Mouse (Mus musculus) G1E (cell line): ENCODE measurements around the gene Cdc14b. TPM values are rescaled to one million over a fixed set of nuclear protein-coding genes. Genes with fewer than 3 reads are reported as not detected.

Source experiments
- ATAC-seq: 2 replicates; pipeline ENCODE4 v1.8.0; 2016; ENCODE audit warnings: mild to moderate bottlenecking; ENCODE audit not compliant: insufficient number of reproducible peaks, poor library complexity, low FRiP score, severe bottlenecking; ENCODE audit errors: extremely low read depth
- DNase-seq: peaks from one replicate; pipeline ENCODE4 v3.0.0; 2012; ENCODE audit warnings: low spot score
- H3K27me3 ChIP-seq: 2 replicates; pipeline ENCODE4 v1.6.1; 2012; ENCODE audit warnings: mild to moderate bottlenecking, low read length, inconsistent platforms; ENCODE audit not compliant: insufficient read depth
- H3K36me3 ChIP-seq: replicated peaks from 2 replicates; pipeline ENCODE3; 2012; ENCODE audit warnings: mild to moderate bottlenecking, inconsistent platforms
- H3K4me1 ChIP-seq: 2 replicates; pipeline ENCODE4 v1.6.1; 2012; ENCODE audit warnings: low read depth, low read length, inconsistent platforms, mixed read lengths; ENCODE audit not compliant: insufficient read depth
- H3K4me3 ChIP-seq: 2 replicates; pipeline ENCODE4 v1.5.1; 2012; ENCODE audit warnings: low read depth, mild to moderate bottlenecking, inconsistent platforms, low read length, moderate library complexity, mixed read lengths
- H3K9me3 ChIP-seq: replicated peaks from 2 replicates; pipeline ENCODE4 v1.6.1; 2012; ENCODE audit warnings: inconsistent platforms
- CTCF ChIP-seq: IDR thresholded peaks from 2 replicates; pipeline ENCODE4 v1.5.1; 2012; ENCODE audit warnings: low read depth, low read length, inconsistent platforms, mixed read lengths
- GATA1 ChIP-seq: IDR thresholded peaks from 2 replicates; pipeline ENCODE4 v1.6.1; 2012; ENCODE audit warnings: borderline replicate concordance, low read length, inconsistent platforms, mixed read lengths
- GATA2 ChIP-seq: IDR thresholded peaks from 2 replicates; pipeline ENCODE4 v1.6.1; 2012; ENCODE audit warnings: low read depth, low read length, inconsistent platforms, borderline replicate concordance
- POLR2AphosphoS5 ChIP-seq: IDR thresholded peaks from 2 replicates; pipeline ENCODE4 v1.6.1; 2012; ENCODE audit warnings: low read depth, low read length, inconsistent platforms; ENCODE audit not compliant: insufficient replicate concordance
- TAL1 ChIP-seq: conservative IDR thresholded peaks from 2 replicates; pipeline ENCODE4 v1.6.1; 2012; ENCODE audit warnings: low read depth, low read length, inconsistent platforms, mixed read lengths
- polyA plus RNA-seq: library from polyadenylated mRNA; stranded (reverse); fragments of >175 nt; gene quantifications from 2 replicates; pipeline ENCODE4 v1.2.3, GENCODE M21; 2012
- total RNA-seq, 2 experiments: library from RNA; stranded (forward) in 1 of 2; stranded (reverse) in 1 of 2; fragments of 200-1000 nt in 1 of 2; fragments of >200 nt in 1 of 2; fragmentation: Nextera tagmentation in 1 of 2; gene quantifications; 2 replicates each; pipeline ENCODE4 v1.2.3; 2014 to 2017

Cdc14b gene
- total and polyA plus RNA-seq, 3 experiments, result 0.13 to 4.1 (median 2.3) TPM

DNA sequence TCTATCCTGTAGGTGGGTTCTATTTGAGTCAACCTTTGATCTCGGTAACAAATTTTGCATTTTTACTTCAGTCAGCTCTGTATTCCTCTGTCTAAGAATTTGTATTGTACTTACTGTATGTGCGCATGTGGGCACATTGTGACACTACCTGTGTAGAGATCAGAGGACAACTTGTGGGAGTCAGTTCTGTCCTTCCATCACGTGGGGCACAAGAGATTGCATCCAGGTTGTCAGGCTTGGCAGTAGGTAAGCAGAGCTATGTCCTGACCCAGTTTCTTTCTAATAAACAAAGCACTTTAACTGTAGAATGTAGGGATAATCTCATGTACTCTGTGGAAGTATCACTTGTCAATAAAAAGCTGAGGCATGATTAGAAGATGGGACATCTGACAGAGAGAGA lies 39.0 kb upstream of the Cdc14b start:
- H3K27me3 ChIP-seq, result no peaks in the 10 kb centered on the region
- no peak for DNase-seq
- H3K4me3 ChIP-seq, result no peak overlapping the region
- H3K4me1 ChIP-seq, result peaks cover 27% of the 10 kb centered on the region
- no peak for TF ChIP-seq GATA2
- no peak for TF ChIP-seq CTCF
- TF ChIP-seq GATA1, result no peak
- peaks cover 9% of the 10 kb centered on the region for H3K36me3 ChIP-seq
- no peaks in the 10 kb centered on the region for H3K9me3 ChIP-seq
- no peak for ATAC-seq

- TF ChIP-seq TAL1, result no peak
- no peak for TF ChIP-seq POLR2AphosphoS5
- TF ChIP-seq GATA2, result no peak
- no peak for TF ChIP-seq CTCF
- no peak for TF ChIP-seq GATA1
Observed at GRCm38 (mm10) chr13:64312916-64313289, 37.8 kb upstream of the Cdc14b start.

GRCm38 (mm10) chr13:64312024-64312915 lies 37.2 kb upstream of the Cdc14b start, which contains the start of gene Aaed1:
TSS of gene Aaed1 (minus strand) at chr13:64312710.
- TF ChIP-seq CTCF (no peak), TAL1 (no peak), GATA1 (no peak), POLR2AphosphoS5 (no peak), GATA2 (no peak)
- Histone ChIP-seq H3K27me3 (no peaks in the 10 kb centered on the region), H3K4me3 (peak within 1 kb of the TSS; percentile 83), H3K9me3 (no peaks in the 10 kb centered on the region), H3K36me3 (peaks cover 21% of the 10 kb centered on the region), H3K4me1 (peaks cover 32% of the 10 kb centered on the region)
- DNase-seq, result peak; percentile 81
- ATAC-seq, result peak; percentile 75

More at GRCm38 (mm10) chr13:64312916-64313289, 37.8 kb upstream of the Cdc14b start:
- DNase-seq (no peak), ATAC-seq (no peak)
- Histone ChIP-seq H3K4me3 (peak overlapping the region; percentile 83; the same call in 1 of the 2 replicates), H3K9me3 (no peaks in the 10 kb centered on the region), H3K27me3 (no peaks in the 10 kb centered on the region), H3K36me3 (peaks cover 15% of the 10 kb centered on the region), H3K4me1 (peaks cover 27% of the 10 kb centered on the region)

DNA sequence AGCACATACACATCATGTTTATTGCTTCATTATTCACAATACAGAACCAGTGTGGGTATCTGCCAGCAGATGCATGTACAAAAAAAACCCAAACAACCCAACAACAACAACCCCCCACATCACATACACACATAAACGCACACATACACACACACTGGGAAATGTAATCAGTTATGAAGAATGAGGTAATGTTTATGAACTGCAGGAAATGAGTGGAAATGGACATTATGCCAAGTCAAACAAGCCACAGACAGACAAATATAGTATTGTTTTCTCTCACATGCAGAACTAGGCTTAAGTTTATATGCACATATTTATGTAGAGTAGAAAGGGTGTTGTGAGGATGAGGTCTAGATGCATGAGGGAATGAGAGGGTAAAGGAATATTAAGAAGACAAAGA lies 36.2 kb upstream of the Cdc14b start:
- H3K4me1 ChIP-seq, result peaks cover 37% of the 10 kb centered on the region
- DNase-seq (no peak), ATAC-seq (no peak)
- no peaks in the 10 kb centered on the region for H3K9me3 ChIP-seq
- no peak overlapping the region for H3K4me3 ChIP-seq
- H3K27me3 ChIP-seq, result no peaks in the 10 kb centered on the region
- H3K36me3 ChIP-seq, result peaks cover 27% of the 10 kb centered on the region
- TF ChIP-seq GATA2 (no peak), POLR2AphosphoS5 (no peak), CTCF (no peak), GATA1 (no peak), TAL1 (no peak)

DNA sequence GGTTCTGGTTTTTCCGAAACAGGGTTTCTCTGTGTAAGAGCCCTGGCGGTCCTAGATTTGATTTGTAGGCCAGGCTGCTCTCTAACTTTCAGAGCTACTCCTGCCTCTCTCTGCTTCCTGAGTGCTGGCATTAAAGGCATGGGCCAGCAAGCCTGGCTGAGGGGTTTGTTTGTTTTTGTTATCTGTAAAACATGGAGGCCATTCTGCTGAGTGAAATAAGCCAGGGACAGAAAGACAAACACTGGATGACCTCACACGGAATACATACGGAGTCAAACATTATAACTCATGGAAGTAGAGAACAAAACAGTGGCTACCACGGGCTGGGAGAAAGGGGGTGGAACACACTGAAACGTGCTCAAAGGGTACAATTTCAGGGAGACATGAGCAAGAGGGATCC lies 35.5 kb upstream of the Cdc14b start:
- no peak overlapping the region for H3K4me3 ChIP-seq
- TF ChIP-seq POLR2AphosphoS5 (no peak), CTCF (no peak), GATA1 (no peak), GATA2 (no peak), TAL1 (no peak)
- no peaks in the 10 kb centered on the region for H3K9me3 ChIP-seq
- DNase-seq (no peak), ATAC-seq (no peak)
- no peaks in the 10 kb centered on the region for H3K27me3 ChIP-seq
- peaks cover 30% of the 10 kb centered on the region for H3K36me3 ChIP-seq
- H3K4me1 ChIP-seq, result peaks cover 37% of the 10 kb centered on the region

DNA sequence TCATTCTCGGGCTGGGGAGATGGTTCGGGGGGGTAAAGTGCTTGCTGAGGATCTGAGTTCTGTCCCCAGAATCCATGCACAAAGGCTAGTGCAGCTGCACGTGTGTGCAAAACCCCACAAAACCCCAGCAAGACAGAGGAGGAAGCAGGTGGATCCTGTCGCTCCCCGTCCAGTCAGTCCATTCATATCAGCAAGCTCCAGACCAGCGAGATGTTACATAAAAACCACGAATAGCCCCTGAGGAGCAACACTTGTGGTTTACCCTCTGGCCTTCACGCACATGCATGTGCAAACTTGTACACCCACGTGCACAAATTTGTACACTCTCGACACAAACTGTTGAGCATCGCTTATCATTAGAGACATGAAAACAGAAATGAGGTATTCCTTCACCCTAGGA lies 34.8 kb upstream of the Cdc14b start:
- Histone ChIP-seq H3K36me3 (peaks cover 37% of the 10 kb centered on the region), H3K9me3 (no peaks in the 10 kb centered on the region), H3K27me3 (no peaks in the 10 kb centered on the region), H3K4me1 (peaks cover 37% of the 10 kb centered on the region), H3K4me3 (no peak overlapping the region; the same call in 1 of the 2 replicates)
- TF ChIP-seq GATA2, result no peak
- no peak for TF ChIP-seq GATA1
- TF ChIP-seq TAL1, result no peak
- TF ChIP-seq POLR2AphosphoS5, result no peak
- TF ChIP-seq CTCF, result no peak
- ATAC-seq, result peak; percentile 9; the same call in 1 of the 2 replicates
- no peak for DNase-seq
